Mouse (Mus musculus): ENCODE data around the gene Gm28043. TPM values are rescaled to one million over a fixed set of nuclear protein-coding genes. Genes with fewer than 3 reads are reported as not detected.

Gm28043 gene
- total and polyA plus RNA-seq, 3 experiments: 0.26 to 2.4 (median 1.8) TPM

Small RNA genes lying within 50 kb of the gene (microRNA-seq; reads per million reads assigned to microRNA genes)
- gene Mir7667: 0.41 to 0.44 reads per million in 2 experiments

Other genes starting within 250 kb of the Gm28043 start
- gene Pim1, start 124.1 kb upstream of the Gm28043 start, total RNA-seq (2021): 100 to 1,000 TPM; 120 to 124 TPM
- 150 and 153 TPM in 2 replicates for gene Pim1, start 124.1 kb upstream of the Gm28043 start, polyA plus RNA-seq (2012; rRNA removed)
- not detected for gene Gm17657, start 65.2 kb upstream of the Gm28043 start, total RNA-seq (2021)
- not detected in 2 replicates for gene Gm17657, start 65.2 kb upstream of the Gm28043 start, polyA plus RNA-seq (2012; rRNA removed)
- 10 to 100 TPM; 24.2 to 30.5 TPM for gene Tbc1d22b, start 65.1 kb upstream of the Gm28043 start, total RNA-seq (2021)
- gene Tbc1d22b, start 65.1 kb upstream of the Gm28043 start, polyA plus RNA-seq (2012; rRNA removed): 25.7 and 30.6 TPM in 2 replicates
- not detected for gene Tmem217, start 62.5 kb upstream of the Gm28043 start, total RNA-seq (2021)
- 0.88 and 1.6 TPM in 2 replicates for gene Tmem217, start 62.5 kb upstream of the Gm28043 start, polyA plus RNA-seq (2012; rRNA removed)
- 10 to 100 TPM; 31.2 to 54.3 TPM for gene Rnf8, start 86 bp upstream of the Gm28043 start, total RNA-seq (2021)
- 22.7 and 35.0 TPM in 2 replicates for gene Rnf8, start 86 bp upstream of the Gm28043 start, polyA plus RNA-seq (2012; rRNA removed)
- gene Cmtr1, start 45.7 kb downstream of the Gm28043 start, total RNA-seq (2021): 10 to 100 TPM; 82.5 to 89.1 TPM
- 18.5 and 24.8 TPM in 2 replicates for gene Cmtr1, start 45.7 kb downstream of the Gm28043 start, polyA plus RNA-seq (2012; rRNA removed)
- gene Ccdc167, start 102.2 kb downstream of the Gm28043 start, total RNA-seq (2021): 10 to 100 TPM in 1 of 2 experiments, 1 to 10 TPM in 1; 7.5 to 10.4 TPM
- 3.5 and 4.4 TPM in 2 replicates for gene Ccdc167, start 102.2 kb downstream of the Gm28043 start, polyA plus RNA-seq (2012; rRNA removed)

All from adrenal gland, adult 2 months (tissue).